Mouse (Mus musculus): ENCODE data around the gene Gm45623. TPM values are rescaled to one million over a fixed set of nuclear protein-coding genes. Genes with fewer than 3 reads are reported as not detected.

The Gm45623 gene
- not detected in 2 replicates for polyA plus RNA-seq (2016; fragmentation: Nextera tagmentation; extraction: Ambion mirVana)

GRCm38 (mm10) chr13:56753192-56753951 lies at the start of gene Gm45623:
Gene Gm45623, minus strand, starts transcription at chr13:56753827.
- Histone ChIP-seq H3K9me3 (no peaks in the 10 kb centered on the region), H3K4me2 (peak within 1 kb of the TSS; percentile 98), H3K27me3 (peaks cover 75% of the 10 kb centered on the region), H3K36me3 (no peaks in the 10 kb centered on the region), H3K9ac (replicated peaks) (peak within 1 kb of the TSS; percentile 56), H3K4me3 (replicated peaks) (peak within 1 kb of the TSS; percentile 48), H3K4me1 (replicated peaks) (peaks cover 39% of the 10 kb centered on the region), H3K27ac (no peak within 1 kb of the TSS)
- WGBS = under 1% methylated on average over 71 of the region's 71 CpGs
- no peak for ATAC-seq (ENCODE audit: insufficient number of reproducible peaks, insufficient read depth, low FRiP score, low TSS enrichment, low read depth)

- Histone ChIP-seq H3K9ac (replicated peaks) (no peak overlapping the region), H3K27ac (no peak overlapping the region), H3K4me3 (replicated peaks) (no peak overlapping the region), H3K27me3 (0 out of 2 replicates have a peak, but pooled peaks cover 5% of the 10 kb centered on the region), H3K4me1 (replicated peaks) (peaks cover 7% of the 10 kb centered on the region), H3K9me3 (no peaks in the 10 kb centered on the region), H3K36me3 (no peaks in the 10 kb centered on the region), H3K4me2 (no peak overlapping the region)
- 83% methylated on average over 7 of the region's 7 CpGs for WGBS
- no peak for ATAC-seq (ENCODE audit: insufficient number of reproducible peaks, insufficient read depth, low FRiP score, low TSS enrichment, low read depth)
Observed at GRCm38 (mm10) chr13:56797459-56797858, 43.8 kb upstream of the Gm45623 start.

- WGBS = 73% methylated on average over 7 of the region's 7 CpGs
Observed at GRCm38 (mm10) chr13:56795501-56795900, 41.9 kb upstream of the Gm45623 start.

GRCm38 (mm10) chr13:56794441-56794840 lies 40.8 kb upstream of the Gm45623 start:
- no peak overlapping the region for H3K4me3 ChIP-seq (replicated peaks)
- 0 out of 2 replicates have a peak, but pooled peaks cover under 1% of the 10 kb centered on the region for H3K27me3 ChIP-seq
- no peaks in the 10 kb centered on the region for H3K36me3 ChIP-seq
- WGBS = 59% methylated on average over 7 of the region's 7 CpGs
- H3K4me1 ChIP-seq (replicated peaks) = peaks cover 15% of the 10 kb centered on the region
- ATAC-seq (ENCODE audit: insufficient number of reproducible peaks, insufficient read depth, low FRiP score, low TSS enrichment, low read depth) = no peak
- no peaks in the 10 kb centered on the region for H3K9me3 ChIP-seq
- H3K27ac ChIP-seq = no peak overlapping the region
- H3K4me2 ChIP-seq = no peak overlapping the region
- H3K9ac ChIP-seq (replicated peaks) = no peak overlapping the region

More at GRCm38 (mm10) chr13:56795501-56795900, 41.9 kb upstream of the Gm45623 start:
- ATAC-seq (ENCODE audit: insufficient number of reproducible peaks, insufficient read depth, low FRiP score, low TSS enrichment, low read depth) = no peak
- Histone ChIP-seq H3K9ac (replicated peaks) (no peak overlapping the region), H3K4me2 (no peak overlapping the region), H3K9me3 (no peaks in the 10 kb centered on the region), H3K36me3 (no peaks in the 10 kb centered on the region), H3K27me3 (0 out of 2 replicates have a peak, but pooled peaks cover 5% of the 10 kb centered on the region), H3K27ac (no peak overlapping the region), H3K4me1 (replicated peaks) (peaks cover 7% of the 10 kb centered on the region), H3K4me3 (replicated peaks) (no peak overlapping the region)

- ATAC-seq (ENCODE audit: insufficient number of reproducible peaks, insufficient read depth, low FRiP score, low TSS enrichment, low read depth) = no peak
- Histone ChIP-seq H3K4me1 (replicated peaks) (peaks cover 18% of the 10 kb centered on the region), H3K27ac (no peak overlapping the region), H3K4me3 (replicated peaks) (no peak overlapping the region), H3K4me2 (no peak overlapping the region), H3K36me3 (no peaks in the 10 kb centered on the region), H3K9me3 (no peaks in the 10 kb centered on the region), H3K27me3 (no peaks in the 10 kb centered on the region), H3K9ac (replicated peaks) (no peak overlapping the region)
- WGBS = 87% methylated on average over 3 of the region's 3 CpGs
Observed at GRCm38 (mm10) chr13:56792844-56793243, 39.2 kb upstream of the Gm45623 start.

GRCm38 (mm10) chr13:56790683-56791082 lies 37.1 kb upstream of the Gm45623 start:
- H3K4me2 ChIP-seq = no peak overlapping the region
- no peak for ATAC-seq (ENCODE audit: insufficient number of reproducible peaks, insufficient read depth, low FRiP score, low TSS enrichment, low read depth)
- H3K9me3 ChIP-seq = no peaks in the 10 kb centered on the region
- H3K27me3 ChIP-seq = no peaks in the 10 kb centered on the region
- peaks cover 18% of the 10 kb centered on the region for H3K4me1 ChIP-seq (replicated peaks)
- no peak overlapping the region for H3K4me3 ChIP-seq (replicated peaks)
- H3K36me3 ChIP-seq = no peaks in the 10 kb centered on the region
- 80% methylated on average over 3 of the region's 3 CpGs for WGBS
- no peak overlapping the region for H3K9ac ChIP-seq (replicated peaks)
- H3K27ac ChIP-seq = no peak overlapping the region

GRCm38 (mm10) chr13:56782621-56783020 lies 29.0 kb upstream of the Gm45623 start:
- Histone ChIP-seq H3K27me3 (no peaks in the 10 kb centered on the region), H3K36me3 (no peaks in the 10 kb centered on the region), H3K4me1 (replicated peaks) (no peaks in the 10 kb centered on the region), H3K9ac (replicated peaks) (no peak overlapping the region), H3K27ac (no peak overlapping the region), H3K9me3 (peaks cover 4% of the 10 kb centered on the region; the same call in 1 of the 2 replicates), H3K4me2 (no peak overlapping the region), H3K4me3 (replicated peaks) (no peak overlapping the region)
- no peak for ATAC-seq (ENCODE audit: insufficient number of reproducible peaks, insufficient read depth, low FRiP score, low TSS enrichment, low read depth)
- 72% methylated on average over 1 of the region's 1 CpGs for WGBS

- no peak overlapping the region for H3K27ac ChIP-seq
- peaks cover 4% of the 10 kb centered on the region; the same call in 1 of the 2 replicates for H3K9me3 ChIP-seq
- H3K4me3 ChIP-seq (replicated peaks) = no peak overlapping the region
- 89% methylated on average over 3 of the region's 3 CpGs for WGBS
- no peaks in the 10 kb centered on the region for H3K36me3 ChIP-seq
- H3K9ac ChIP-seq (replicated peaks) = no peak overlapping the region
- no peak for ATAC-seq (ENCODE audit: insufficient number of reproducible peaks, insufficient read depth, low FRiP score, low TSS enrichment, low read depth)
- no peak overlapping the region for H3K4me2 ChIP-seq
- no peaks in the 10 kb centered on the region for H3K27me3 ChIP-seq
- H3K4me1 ChIP-seq (replicated peaks) = no peaks in the 10 kb centered on the region
Observed at GRCm38 (mm10) chr13:56781697-56782096, 28.1 kb upstream of the Gm45623 start.

- no peak for ATAC-seq (ENCODE audit: insufficient number of reproducible peaks, insufficient read depth, low FRiP score, low TSS enrichment, low read depth)
- Histone ChIP-seq H3K9ac (replicated peaks) (no peak overlapping the region), H3K36me3 (no peaks in the 10 kb centered on the region), H3K4me1 (replicated peaks) (0 out of 2 replicates have a peak, but pooled peaks cover 6% of the 10 kb centered on the region), H3K27me3 (no peaks in the 10 kb centered on the region), H3K27ac (no peak overlapping the region), H3K4me2 (no peak overlapping the region), H3K4me3 (replicated peaks) (no peak overlapping the region), H3K9me3 (peaks cover 4% of the 10 kb centered on the region; the same call in 1 of the 2 replicates)
- 75% methylated on average over 13 of the region's 13 CpGs for WGBS
Observed at GRCm38 (mm10) chr13:56780746-56781469, 27.3 kb upstream of the Gm45623 start.

GRCm38 (mm10) chr13:56774304-56774703 lies 20.7 kb upstream of the Gm45623 start:
- Histone ChIP-seq H3K36me3 (no peaks in the 10 kb centered on the region), H3K27me3 (no peaks in the 10 kb centered on the region), H3K4me3 (replicated peaks) (no peak overlapping the region), H3K4me1 (replicated peaks) (peaks cover 30% of the 10 kb centered on the region), H3K9ac (replicated peaks) (no peak overlapping the region), H3K27ac (no peak overlapping the region), H3K4me2 (no peak overlapping the region), H3K9me3 (no peaks in the 10 kb centered on the region)
- WGBS = 33% methylated on average over 5 of the region's 5 CpGs
- ATAC-seq (ENCODE audit: insufficient number of reproducible peaks, insufficient read depth, low FRiP score, low TSS enrichment, low read depth) = no peak

- no peak overlapping the region for H3K9ac ChIP-seq (replicated peaks)
- H3K9me3 ChIP-seq = no peaks in the 10 kb centered on the region
- H3K4me3 ChIP-seq (replicated peaks) = no peak overlapping the region
- no peak overlapping the region for H3K4me2 ChIP-seq
- H3K36me3 ChIP-seq = no peaks in the 10 kb centered on the region
- no peaks in the 10 kb centered on the region for H3K27me3 ChIP-seq
- peaks cover 33% of the 10 kb centered on the region for H3K4me1 ChIP-seq (replicated peaks)
- no peak overlapping the region for H3K27ac ChIP-seq
- 45% methylated on average over 14 of the region's 14 CpGs for WGBS
- no peak for ATAC-seq (ENCODE audit: insufficient number of reproducible peaks, insufficient read depth, low FRiP score, low TSS enrichment, low read depth)
Observed at GRCm38 (mm10) chr13:56773262-56773870, 19.7 kb upstream of the Gm45623 start.
